Mouse (Mus musculus): ENCODE results near the gene Fam227b.

DNA sequence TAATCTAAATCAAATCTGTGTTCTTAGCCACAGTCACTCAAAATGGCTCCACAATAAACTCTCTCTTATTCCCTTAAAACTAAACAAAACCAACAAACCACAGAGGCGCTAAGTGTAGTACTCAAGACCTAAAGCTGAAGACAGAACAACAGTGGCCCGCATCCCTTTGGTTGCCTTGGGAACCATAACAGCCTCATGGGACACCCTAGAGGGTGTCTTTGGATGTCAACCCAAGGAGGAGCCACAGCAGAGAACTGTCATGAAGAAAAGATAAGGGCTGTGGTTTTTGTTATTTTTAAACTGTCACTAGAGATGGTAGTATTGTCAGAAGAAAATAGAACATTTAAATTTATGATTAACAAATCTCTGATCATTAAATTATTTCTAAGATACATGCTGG is 145.1 kb downstream of the Fam227b start:
- TF ChIP-seq CTCF (IDR thresholded peaks at IDR 0.05; ENCODE audit: low read depth, low read length) (no peak), POLR2A (IDR thresholded peaks at IDR 0.05; ENCODE audit: borderline replicate concordance, low read depth, low read length) (no peak)

Measured in bone marrow macrophage, adult 2 months (primary cell).